Mouse (Mus musculus) frontal cortex, postnatal 36 days (tissue): ENCODE results near the gene Lingo1.
A peak's percentile ranks its signal among the peaks of the same experiment; 100 is the strongest.

ENCODE experiments used
- DNase-seq, 2 experiments: peaks; one replicate each; pipeline ENCODE4 v3.0.0; 2022; ENCODE audit warnings: low spot score in 2 of 2

The Lingo1 gene

GRCm38 (mm10) chr9:56795721-56796655 is at the start of gene Lingo1:
Gene Lingo1 (minus strand): TSS chr9:56796468.
- DNase-seq = peak; percentile 78 to 80

GRCm38 (mm10) chr9:56844644-56845043 is 48.4 kb upstream of the Lingo1 start:
- no peak for DNase-seq

GRCm38 (mm10) chr9:56843679-56844188 is 47.5 kb upstream of the Lingo1 start:
- DNase-seq = peak; percentile 70 to 85

GRCm38 (mm10) chr9:56842303-56842719 is 46.0 kb upstream of the Lingo1 start:
- no peak for DNase-seq

GRCm38 (mm10) chr9:56841864-56842263 is 45.6 kb upstream of the Lingo1 start:
- no peak for DNase-seq

GRCm38 (mm10) chr9:56840721-56841120 is 44.5 kb upstream of the Lingo1 start:
- DNase-seq = no peak

- DNase-seq = no peak
These were observed 38.9 kb upstream of the Lingo1 start for GRCm38 (mm10) chr9:56835152-56835551.

- DNase-seq = peak; percentile 59 to 60
These were observed 36.6 kb upstream of the Lingo1 start for GRCm38 (mm10) chr9:56832900-56833299.

GRCm38 (mm10) chr9:56831904-56832303 is 35.6 kb upstream of the Lingo1 start:
- DNase-seq = no peak

GRCm38 (mm10) chr9:56830162-56830561 is 33.9 kb upstream of the Lingo1 start:
- DNase-seq = peak; percentile 41 to 66

- DNase-seq = no peak
These were observed 32.6 kb upstream of the Lingo1 start for GRCm38 (mm10) chr9:56828841-56829240.

- DNase-seq = no peak
These were observed 31.9 kb upstream of the Lingo1 start for GRCm38 (mm10) chr9:56828146-56828545.

- no peak for DNase-seq
These were observed 29.4 kb upstream of the Lingo1 start for GRCm38 (mm10) chr9:56825476-56826213.

- DNase-seq = no peak
These were observed 28.6 kb upstream of the Lingo1 start for GRCm38 (mm10) chr9:56824900-56825299.

GRCm38 (mm10) chr9:56810916-56811315 is 14.6 kb upstream of the Lingo1 start:
- no peak for DNase-seq

- DNase-seq = no peak
These were observed 11.7 kb upstream of the Lingo1 start for GRCm38 (mm10) chr9:56807990-56808389.

- DNase-seq = no peak
These were observed 6.9 kb upstream of the Lingo1 start for GRCm38 (mm10) chr9:56803146-56803545.

- peak; percentile 72 to 84 for DNase-seq
These were observed 1.6 kb upstream of the Lingo1 start for GRCm38 (mm10) chr9:56797876-56798275.

GRCm38 (mm10) chr9:56796656-56797131 is 426 bp upstream of the Lingo1 start:
- DNase-seq = peak; percentile 40 to 58

- no peak for DNase-seq
These were observed 4.5 kb downstream of the Lingo1 start for GRCm38 (mm10) chr9:56791696-56792261.

- no peak for DNase-seq
These were observed 11.7 kb downstream of the Lingo1 start for GRCm38 (mm10) chr9:56784576-56784975.
